Mouse (Mus musculus) midbrain, embryonic 14.5 days (tissue): ENCODE measurements around the gene Smim6. TPM values are rescaled to one million over a fixed set of nuclear protein-coding genes. Genes with fewer than 3 reads are reported as not detected.
A peak's percentile ranks its signal among the peaks of the same experiment; 100 is the strongest.

ENCODE experiments used
- ATAC-seq: fragments of 200-750 bp; cut with Nextera tagmentation; 2 replicates; pipeline ENCODE4 v1.8.0; 2017; ENCODE audit warnings: moderate number of reproducible peaks, moderate library complexity; ENCODE audit not compliant: low FRiP score, low TSS enrichment
- DNase-seq: peaks from one replicate; pipeline ENCODE4 v3.0.0-alpha.2; 2015
- H3K27ac ChIP-seq: fragments of 300-500 bp; sonication (generic); replicated peaks from 2 replicates; pipeline ENCODE4 v1.5.1; 2014; ENCODE audit warnings: mild to moderate bottlenecking, low read depth, low read length, moderate library complexity
- H3K27me3 ChIP-seq: fragments of 300-500 bp; sonication (generic); 2 replicates; pipeline ENCODE4 v1.6.1; 2014; ENCODE audit warnings: low read length, control low read depth, mixed read lengths; ENCODE audit not compliant: control insufficient read depth, insufficient read depth
- H3K36me3 ChIP-seq: fragments of 300-500 bp; sonication (generic); 2 replicates; pipeline ENCODE4 v1.6.1; 2014; ENCODE audit warnings: low read length, control low read depth; ENCODE audit not compliant: control insufficient read depth, insufficient read depth
- H3K4me1 ChIP-seq: fragments of 300-500 bp; sonication (generic); 2 replicates; pipeline ENCODE4 v1.6.1; 2014; ENCODE audit warnings: mild to moderate bottlenecking, antibody characterized with exemption, low read length, control low read depth; ENCODE audit not compliant: control insufficient read depth, insufficient read depth
- H3K4me2 ChIP-seq: fragments of 300-500 bp; sonication (generic); 2 replicates; pipeline ENCODE4 v1.6.1; 2014; ENCODE audit warnings: mild to moderate bottlenecking, low read length, moderate library complexity
- H3K4me3 ChIP-seq: fragments of 300-500 bp; sonication (generic); replicated peaks from 2 replicates; pipeline ENCODE4 v1.5.1; 2014; ENCODE audit warnings: low read depth, low read length
- H3K9ac ChIP-seq: fragments of 300-500 bp; sonication (generic); replicated peaks from 2 replicates; pipeline ENCODE4 v1.6.1; 2014; ENCODE audit warnings: mild to moderate bottlenecking, low read length, moderate library complexity
- H3K9me3 ChIP-seq: fragments of 300-500 bp; sonication (generic); 2 replicates; pipeline ENCODE4 v1.6.1; 2016; ENCODE audit warnings: low read length, control low read depth, mixed read lengths; ENCODE audit not compliant: control insufficient read depth
- WGBS: fragments of 180-500 bp; shearing (Covaris S2); extraction: QIAGEN DNeasy Blood & Tissue Kit; methylation state at CpG from one replicate; pipeline ENCODE4 v1.1.7; 2014; 5-methylcytosine and 5-hydroxymethylcytosine counted together
- polyA plus RNA-seq: library from polyadenylated mRNA; unstranded; fragments of >200 nt; fragmentation: Nextera tagmentation; extraction: Ambion mirVana; gene quantifications from 2 replicates; pipeline ENCODE4 v1.2.1, GENCODE M21; 2014

Gene Smim6
- polyA plus RNA-seq, 1 experiment from 2014 or later, result 0.22 TPM

- H3K36me3 ChIP-seq, result peaks cover 34% of the 10 kb centered on the region
- H3K4me1 ChIP-seq, result no peaks in the 10 kb centered on the region
- no peak overlapping the region for H3K4me3 ChIP-seq
- DNase-seq, result no peak
- no peak overlapping the region for H3K9ac ChIP-seq
- no peaks in the 10 kb centered on the region for H3K27me3 ChIP-seq
- H3K4me2 ChIP-seq, result no peak overlapping the region
- no peaks in the 10 kb centered on the region for H3K9me3 ChIP-seq
- WGBS, result 94% methylated on average over 7 of the region's 7 CpGs
- H3K27ac ChIP-seq, result no peak overlapping the region
- no peak for ATAC-seq
Observed at GRCm38 (mm10) chr11:115898446-115898845, 13.4 kb upstream of the Smim6 start.

- H3K9me3 ChIP-seq, result no peaks in the 10 kb centered on the region
- H3K4me2 ChIP-seq, result no peak overlapping the region
- ATAC-seq, result no peak
- peaks cover 31% of the 10 kb centered on the region for H3K36me3 ChIP-seq
- H3K9ac ChIP-seq, result no peak overlapping the region
- no peak overlapping the region for H3K4me3 ChIP-seq
- H3K4me1 ChIP-seq, result no peaks in the 10 kb centered on the region
- peak; percentile 29 for DNase-seq
- no peaks in the 10 kb centered on the region for H3K27me3 ChIP-seq
- WGBS, result 20% methylated on average over 4 of the region's 4 CpGs
- H3K27ac ChIP-seq, result no peak overlapping the region
Observed at GRCm38 (mm10) chr11:115898886-115899285, 12.9 kb upstream of the Smim6 start.

- no peaks in the 10 kb centered on the region for H3K9me3 ChIP-seq
- peaks cover 26% of the 10 kb centered on the region for H3K36me3 ChIP-seq
- 29% methylated on average over 16 of the region's 16 CpGs for WGBS
- no peak within 1 kb of the TSS for H3K4me2 ChIP-seq
- no peak within 1 kb of the TSS for H3K4me3 ChIP-seq
- H3K27ac ChIP-seq, result no peak within 1 kb of the TSS
- no peaks in the 10 kb centered on the region for H3K27me3 ChIP-seq
- ATAC-seq, result no peak
- peak; percentile 14 for DNase-seq
- H3K9ac ChIP-seq, result no peak within 1 kb of the TSS; the same call in 1 of the 2 replicates
- no peaks in the 10 kb centered on the region for H3K4me1 ChIP-seq
Observed at GRCm38 (mm10) chr11:115899486-115900266, 12.1 kb upstream of the Smim6 start, which contains the start of gene Smim5. Gene Smim5 (plus strand): TSS chr11:115899966.

GRCm38 (mm10) chr11:115900561-115901337 is 11.1 kb upstream of the Smim6 start:
- ATAC-seq (no peak), DNase-seq (no peak)
- Histone ChIP-seq H3K4me2 (no peak overlapping the region), H3K4me3 (no peak overlapping the region), H3K4me1 (no peaks in the 10 kb centered on the region), H3K36me3 (peaks cover 15% of the 10 kb centered on the region), H3K9ac (no peak overlapping the region), H3K27ac (no peak overlapping the region), H3K27me3 (no peaks in the 10 kb centered on the region), H3K9me3 (no peaks in the 10 kb centered on the region)
- WGBS, result 77% methylated on average over 8 of the region's 8 CpGs

GRCm38 (mm10) chr11:115901338-115902161 is 10.3 kb upstream of the Smim6 start:
- Histone ChIP-seq H3K4me3 (no peak overlapping the region), H3K4me2 (no peak overlapping the region), H3K36me3 (peaks cover 9% of the 10 kb centered on the region), H3K27ac (no peak overlapping the region), H3K9ac (no peak overlapping the region), H3K4me1 (no peaks in the 10 kb centered on the region), H3K27me3 (no peaks in the 10 kb centered on the region), H3K9me3 (no peaks in the 10 kb centered on the region)
- no peak for ATAC-seq
- no peak for DNase-seq
- 88% methylated on average over 9 of the region's 9 CpGs for WGBS

GRCm38 (mm10) chr11:115902177-115902576 is 9.6 kb upstream of the Smim6 start:
- Histone ChIP-seq H3K9ac (no peak overlapping the region), H3K4me2 (no peak overlapping the region), H3K36me3 (peaks cover 3% of the 10 kb centered on the region; the same call in 1 of the 2 replicates), H3K4me1 (no peaks in the 10 kb centered on the region), H3K27ac (no peak overlapping the region), H3K9me3 (no peaks in the 10 kb centered on the region), H3K4me3 (no peak overlapping the region), H3K27me3 (no peaks in the 10 kb centered on the region)
- 87% methylated on average over 5 of the region's 5 CpGs for WGBS
- DNase-seq (no peak), ATAC-seq (no peak)

- ATAC-seq (no peak), DNase-seq (no peak)
- WGBS, result 100% methylated on average over 1 of the region's 1 CpGs
- Histone ChIP-seq H3K36me3 (0 out of 2 replicates have a peak, but pooled peaks cover 3% of the 10 kb centered on the region), H3K27me3 (no peaks in the 10 kb centered on the region), H3K4me2 (no peak overlapping the region), H3K27ac (no peak overlapping the region), H3K4me3 (no peak overlapping the region), H3K9me3 (no peaks in the 10 kb centered on the region), H3K9ac (no peak overlapping the region), H3K4me1 (no peaks in the 10 kb centered on the region)
Observed at GRCm38 (mm10) chr11:115902831-115903230, 9.0 kb upstream of the Smim6 start.

- WGBS, result 79% methylated on average over 11 of the region's 11 CpGs
- H3K9ac ChIP-seq, result no peak overlapping the region
- DNase-seq (no peak), ATAC-seq (no peak)
- H3K27ac ChIP-seq, result no peak overlapping the region
- no peaks in the 10 kb centered on the region for H3K4me1 ChIP-seq
- no peaks in the 10 kb centered on the region for H3K9me3 ChIP-seq
- H3K4me2 ChIP-seq, result no peak overlapping the region
- H3K4me3 ChIP-seq, result no peak overlapping the region
- 0 out of 2 replicates have a peak, but pooled peaks cover 6% of the 10 kb centered on the region for H3K36me3 ChIP-seq
- H3K27me3 ChIP-seq, result no peaks in the 10 kb centered on the region
Observed at GRCm38 (mm10) chr11:115903384-115904230, 8.2 kb upstream of the Smim6 start.
